Mouse (Mus musculus): ENCODE data around the gene Slc8a1.

DNA sequence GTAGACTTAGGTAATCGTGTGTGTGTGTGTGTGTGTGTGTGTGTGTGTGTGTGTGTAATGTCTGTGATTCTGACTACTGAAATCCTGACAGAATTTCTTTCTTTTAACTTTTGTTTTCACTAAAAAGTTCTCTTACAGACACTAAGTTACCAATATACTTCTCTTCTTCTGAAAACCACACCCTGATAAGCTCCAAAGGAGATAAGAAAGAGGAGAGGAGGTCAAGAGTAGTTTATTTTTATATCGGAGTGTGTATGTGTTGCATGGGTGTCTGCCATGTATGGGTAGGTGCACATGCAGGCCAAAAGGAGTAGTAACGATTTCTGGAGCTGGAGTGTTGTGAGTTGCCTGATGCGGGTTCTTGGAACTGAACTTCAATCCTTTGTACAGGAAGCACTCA, 36.5 kb downstream of the Slc8a1 start:
- TF ChIP-seq CTCF (IDR thresholded peaks at IDR 0.05; ENCODE audit: control insufficient read depth, insufficient read depth, insufficient read length) (no peak), MYOD1 (IDR thresholded peaks at IDR 0.05; ENCODE audit: control insufficient read depth, insufficient read length, low read depth) (no peak), MAX (IDR thresholded peaks at IDR 0.05) (no peak), MYOG (IDR thresholded peaks at IDR 0.05; ENCODE audit: control insufficient read depth, extremely low read depth, insufficient read length) (no peak)

Measured in C2C12 (cell line).